Mouse (Mus musculus): ENCODE data around the gene Dab2ip. TPM values are rescaled to one million over a fixed set of nuclear protein-coding genes. Genes with fewer than 3 reads are reported as not detected.

The Dab2ip gene
- total RNA-seq, 4 experiments from 2014 or later: 108 to 124 (median 115) TPM

DNA sequence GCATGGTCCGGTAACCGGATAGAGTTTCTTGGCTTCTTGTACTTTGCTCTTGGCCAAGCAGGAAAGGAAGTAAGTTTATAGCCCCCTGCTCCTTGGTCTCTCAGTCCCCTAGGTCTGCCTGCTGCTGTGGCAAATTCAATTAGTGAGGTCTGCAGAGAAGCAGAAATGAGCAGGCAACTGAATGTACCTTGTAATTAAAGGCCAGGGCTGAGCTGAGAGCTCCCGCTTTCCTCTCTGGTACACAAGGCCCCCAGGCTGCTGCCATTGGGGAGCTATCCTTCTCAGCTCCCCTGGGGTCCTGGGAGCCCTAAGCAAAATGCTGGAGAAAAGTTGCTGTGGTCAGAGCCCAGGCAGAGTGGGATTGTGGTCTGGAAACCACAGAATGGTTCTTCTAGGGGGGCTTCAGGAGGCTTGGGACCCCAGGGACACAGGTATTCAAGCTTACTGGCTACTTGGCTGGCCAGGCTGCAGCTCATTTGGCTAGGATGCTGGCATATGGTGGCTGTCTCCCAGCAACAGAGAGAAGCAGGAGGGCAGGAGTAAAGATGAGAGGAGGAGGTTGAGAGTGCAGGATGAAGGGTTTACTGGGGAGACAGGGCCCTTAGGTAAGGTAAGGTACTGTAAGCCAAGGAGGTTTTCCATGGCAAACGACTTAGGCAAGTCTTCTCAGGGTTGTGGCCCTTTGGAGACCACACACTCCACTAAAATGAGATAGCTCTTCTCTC lies 922 bp downstream of the Dab2ip start:
- DNase-seq (ENCODE audit: low spot score in 2 of 2): no peak

DNA sequence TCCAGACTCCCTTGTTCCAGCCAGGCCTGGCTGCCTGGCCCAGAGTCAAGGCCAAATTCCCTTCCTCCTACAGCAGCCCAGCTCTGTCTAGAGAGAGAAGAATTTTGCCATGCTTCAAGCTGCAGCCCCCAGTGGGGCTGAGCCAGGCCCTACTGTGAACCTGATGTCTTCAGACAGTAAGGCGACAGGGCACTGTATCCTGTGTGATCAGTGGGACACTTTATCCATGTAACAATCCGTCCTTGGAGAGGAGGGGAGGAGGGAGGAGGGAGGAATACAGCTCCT lies 1.4 kb downstream of the Dab2ip start:
- no peak for DNase-seq (ENCODE audit: low spot score in 2 of 2)

DNA sequence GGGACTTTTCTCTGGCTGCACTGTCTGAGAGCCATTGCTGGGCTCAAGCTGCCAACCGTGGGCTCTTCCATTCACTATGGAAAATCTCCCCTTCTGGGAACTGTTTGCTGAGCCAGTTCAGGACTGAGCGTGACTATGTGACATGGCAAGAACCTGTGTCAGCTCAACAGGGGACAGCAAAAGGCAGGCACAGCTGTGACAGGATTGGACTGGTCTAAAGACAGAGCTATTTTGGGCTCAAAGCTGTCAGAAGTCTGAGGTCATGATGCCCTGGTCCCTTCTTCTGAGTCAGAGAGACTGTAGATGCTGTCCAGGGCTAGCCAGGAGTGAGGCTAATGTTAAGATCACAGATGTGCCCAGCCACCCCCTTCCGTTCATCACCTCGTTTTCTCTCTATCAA lies 5.7 kb downstream of the Dab2ip start:
- DNase-seq (ENCODE audit: low spot score in 2 of 2): no peak

DNA sequence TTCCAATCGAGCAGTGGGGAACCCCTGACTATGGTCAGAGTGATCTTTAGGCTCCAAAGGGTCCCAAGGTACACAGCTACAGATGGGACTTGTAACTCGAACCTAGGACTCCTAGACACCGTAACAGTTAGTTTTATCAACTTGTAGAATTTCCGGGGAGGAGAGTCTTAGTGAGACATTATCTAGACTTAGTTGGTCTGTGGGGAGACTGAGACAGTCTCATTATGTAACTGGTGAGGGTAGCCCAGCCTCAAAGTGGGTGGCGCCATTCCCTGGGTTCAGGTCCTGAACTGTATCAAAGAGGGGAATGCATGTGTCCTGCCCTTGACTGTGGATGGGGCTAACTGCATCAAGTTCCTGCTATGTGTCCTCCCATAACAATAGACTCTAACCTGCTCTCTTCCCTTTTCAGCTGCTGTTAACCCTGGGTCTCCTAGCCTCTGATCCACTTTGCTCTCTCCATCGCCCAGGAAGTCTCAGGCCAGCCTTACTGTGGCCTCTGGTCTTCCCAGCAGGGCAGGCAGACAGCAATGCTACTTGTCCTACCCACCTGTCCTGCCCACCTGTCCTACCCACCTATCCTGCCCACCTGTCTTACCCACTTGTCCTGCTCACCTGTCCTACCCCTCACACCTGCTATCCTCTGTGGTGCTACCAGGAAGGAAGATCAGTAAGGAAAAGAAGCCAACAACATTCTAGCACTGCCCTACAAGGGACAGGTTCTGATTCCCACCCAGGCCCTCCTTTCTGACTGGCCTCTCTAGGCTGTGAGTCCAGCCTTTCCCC lies 7.2 kb downstream of the Dab2ip start:
- no peak for DNase-seq (ENCODE audit: low spot score in 2 of 2)

DNA sequence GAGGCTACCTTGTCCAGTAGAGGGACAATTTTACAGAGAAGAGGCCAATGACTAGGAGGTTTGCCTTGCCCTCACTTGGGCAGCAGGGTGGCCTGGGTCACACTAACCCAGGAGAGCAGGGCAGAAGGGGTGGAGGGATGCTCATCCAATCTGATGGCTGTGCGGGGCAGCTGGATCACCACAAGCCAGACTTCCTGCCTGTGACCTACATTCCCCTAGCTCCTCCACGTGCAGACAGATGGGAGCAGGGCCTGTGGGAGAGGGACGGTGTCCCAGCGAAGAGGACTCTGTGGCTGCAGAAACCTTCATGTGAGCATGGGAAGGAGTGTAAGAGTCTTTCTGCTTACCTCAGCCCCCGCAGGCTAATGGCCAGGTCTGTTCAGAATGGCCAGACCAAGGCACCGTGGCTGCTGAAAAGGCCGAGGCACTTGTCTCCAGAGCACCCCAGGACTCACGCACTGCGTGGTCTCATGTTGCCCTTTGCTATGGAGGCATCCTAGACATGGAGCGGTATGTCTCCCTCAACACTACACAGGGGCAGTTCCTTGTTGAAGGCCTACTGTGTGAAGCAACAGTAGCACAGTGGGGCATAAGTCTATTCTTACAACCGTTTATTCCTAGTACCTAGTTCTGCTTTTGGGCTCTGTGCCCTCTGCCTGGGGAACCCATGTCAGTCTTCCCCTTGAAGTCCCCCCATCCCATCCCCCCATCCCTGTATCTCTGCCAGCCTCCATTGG lies 9.1 kb downstream of the Dab2ip start:
- no peak for DNase-seq (ENCODE audit: low spot score in 2 of 2)

DNA sequence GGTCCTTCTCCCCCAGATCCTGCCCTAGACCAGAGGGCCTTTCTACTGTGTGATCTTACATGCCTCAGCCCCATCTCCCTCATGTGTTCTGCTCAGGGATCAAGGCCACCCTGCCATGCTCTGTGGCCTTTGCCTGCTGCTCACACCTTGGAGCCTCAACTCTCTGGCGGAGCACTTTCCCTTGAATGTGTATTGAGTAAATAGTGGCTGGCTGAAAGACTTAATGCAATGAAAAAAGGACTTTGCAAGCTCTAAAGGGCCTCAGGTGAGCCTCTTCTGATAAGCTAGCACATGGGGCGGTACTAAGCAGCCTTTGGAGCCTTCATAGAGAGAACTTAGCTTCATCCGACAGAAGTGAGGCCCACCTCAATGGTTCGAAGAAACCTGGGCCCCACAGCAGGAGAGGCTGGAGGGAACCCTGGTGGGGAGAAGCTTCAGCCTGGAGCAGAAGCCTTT lies 9.7 kb downstream of the Dab2ip start:
- no peak for DNase-seq (ENCODE audit: low spot score in 2 of 2)

DNA sequence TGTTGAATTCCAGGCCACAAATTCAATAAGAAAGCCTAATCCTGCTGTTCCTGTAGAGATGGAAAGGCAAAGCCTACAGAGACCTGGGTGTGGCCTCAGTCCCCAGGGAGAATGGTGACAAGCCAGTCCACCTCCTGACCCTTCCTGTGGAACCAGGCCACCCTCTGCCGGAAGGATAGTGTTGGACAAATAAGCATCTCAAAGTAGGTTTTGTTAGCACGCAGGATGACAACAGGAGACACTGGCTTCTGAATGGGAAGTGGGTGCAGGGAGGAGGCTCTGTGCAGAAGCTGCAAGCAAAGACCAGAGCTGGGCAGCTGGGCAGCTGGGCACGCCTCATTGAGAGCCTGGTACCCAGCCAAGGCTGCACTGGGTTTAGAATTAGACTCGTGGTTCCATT lies 12.7 kb downstream of the Dab2ip start:
- no peak for DNase-seq (ENCODE audit: low spot score in 2 of 2)

DNA sequence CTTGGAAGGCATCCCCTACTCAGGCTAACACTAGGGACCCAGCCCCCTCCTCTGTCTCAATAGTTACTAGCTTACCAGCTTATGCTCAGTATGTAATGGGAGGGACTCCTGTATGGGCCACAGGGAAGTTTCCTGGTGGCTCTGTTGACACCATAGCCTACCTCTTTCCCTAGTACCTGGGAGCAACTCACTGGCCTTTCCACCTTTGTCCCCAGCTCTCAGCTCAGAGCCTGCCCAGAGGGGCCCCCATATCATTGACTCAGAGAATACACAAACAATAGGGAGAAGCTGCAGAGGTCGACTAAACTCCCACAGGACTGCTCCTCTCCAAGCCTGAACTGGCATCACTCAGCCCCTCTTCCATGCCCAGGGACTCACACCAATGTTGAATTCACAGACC lies 16.6 kb downstream of the Dab2ip start:
- DNase-seq (ENCODE audit: low spot score in 2 of 2): no peak

DNA sequence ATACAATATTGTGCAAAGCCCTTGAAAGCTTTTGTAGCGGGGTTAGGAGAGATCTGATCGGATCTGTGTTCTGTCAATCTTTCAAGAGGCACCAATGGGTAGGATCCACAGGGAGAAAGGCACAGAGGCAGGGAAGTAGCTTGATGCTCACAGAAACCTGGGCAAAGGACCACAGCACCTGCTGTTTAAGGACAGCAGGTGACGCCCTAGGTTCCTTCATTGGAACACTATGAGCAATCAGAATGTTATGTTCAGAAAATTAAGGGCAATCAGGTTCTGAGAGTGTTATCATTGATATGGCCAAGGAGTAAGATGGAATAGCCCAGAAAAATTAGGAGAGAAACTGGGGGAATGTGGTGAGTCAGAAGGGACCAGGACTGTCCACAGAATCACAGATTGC lies 18.6 kb downstream of the Dab2ip start:
- no peak for DNase-seq (ENCODE audit: low spot score in 2 of 2)

DNA sequence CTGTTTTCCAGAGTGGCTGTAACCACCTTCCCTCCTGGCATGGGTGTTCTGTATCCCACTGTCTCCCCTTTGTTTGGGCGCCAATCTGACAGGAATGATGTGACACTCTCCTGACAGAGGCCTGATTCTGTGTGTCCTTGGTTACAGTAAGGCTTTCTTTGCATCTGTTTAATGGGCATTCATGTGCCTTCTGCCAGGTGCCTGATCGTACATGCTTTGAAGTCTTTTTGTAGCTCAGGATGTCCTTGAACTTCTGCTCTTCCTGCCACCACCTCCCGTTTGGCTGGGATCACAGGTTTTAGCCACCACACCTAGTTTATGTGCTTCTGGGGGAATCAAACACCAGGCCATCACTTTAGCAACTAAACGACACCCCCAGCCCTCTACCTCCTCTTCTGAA lies 22.0 kb downstream of the Dab2ip start:
- no peak for DNase-seq (ENCODE audit: low spot score in 2 of 2)

DNA sequence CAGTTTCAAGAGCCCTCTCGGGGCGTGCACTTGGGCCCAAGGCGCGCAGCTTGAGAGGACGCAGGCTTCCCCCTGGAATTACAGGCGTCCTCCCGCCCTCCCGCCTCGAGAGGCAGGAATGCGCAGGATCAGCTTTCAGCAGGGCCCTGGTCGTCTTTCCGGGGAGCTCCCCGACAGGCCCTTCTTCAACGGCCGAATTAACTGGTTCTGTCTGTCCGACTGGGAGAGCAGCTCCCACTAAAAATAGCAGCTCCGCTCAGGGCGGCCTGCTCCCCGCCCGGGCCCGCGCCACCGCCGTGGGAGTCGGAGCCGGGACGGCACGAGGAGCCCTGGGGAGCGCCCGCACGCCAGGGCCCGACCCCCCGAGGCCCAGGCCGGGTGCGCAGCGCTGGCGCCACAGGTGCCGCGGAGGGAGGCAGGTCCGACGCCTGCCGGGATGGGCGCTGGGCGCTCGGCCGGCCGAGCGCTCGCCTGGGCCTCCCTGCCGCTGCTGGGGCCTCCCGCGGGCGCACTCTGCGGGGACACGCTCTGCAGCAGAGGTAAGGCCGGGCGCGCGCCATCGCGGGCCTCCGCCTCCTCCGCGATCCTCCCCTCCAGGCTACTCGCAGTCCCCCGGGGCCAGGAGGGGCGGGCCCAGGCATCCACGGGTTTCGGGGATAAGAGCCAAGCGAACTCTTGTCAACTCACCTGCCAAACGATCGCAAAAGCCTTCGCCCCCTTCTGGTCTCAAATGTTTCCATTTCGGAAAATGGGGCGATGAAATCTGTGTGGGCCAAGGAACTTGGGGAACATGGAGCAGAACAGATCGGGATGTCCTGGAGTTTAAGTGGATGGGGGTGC lies 23.7 kb downstream of the Dab2ip start:
- no peak for DNase-seq (ENCODE audit: low spot score in 2 of 2)

DNA sequence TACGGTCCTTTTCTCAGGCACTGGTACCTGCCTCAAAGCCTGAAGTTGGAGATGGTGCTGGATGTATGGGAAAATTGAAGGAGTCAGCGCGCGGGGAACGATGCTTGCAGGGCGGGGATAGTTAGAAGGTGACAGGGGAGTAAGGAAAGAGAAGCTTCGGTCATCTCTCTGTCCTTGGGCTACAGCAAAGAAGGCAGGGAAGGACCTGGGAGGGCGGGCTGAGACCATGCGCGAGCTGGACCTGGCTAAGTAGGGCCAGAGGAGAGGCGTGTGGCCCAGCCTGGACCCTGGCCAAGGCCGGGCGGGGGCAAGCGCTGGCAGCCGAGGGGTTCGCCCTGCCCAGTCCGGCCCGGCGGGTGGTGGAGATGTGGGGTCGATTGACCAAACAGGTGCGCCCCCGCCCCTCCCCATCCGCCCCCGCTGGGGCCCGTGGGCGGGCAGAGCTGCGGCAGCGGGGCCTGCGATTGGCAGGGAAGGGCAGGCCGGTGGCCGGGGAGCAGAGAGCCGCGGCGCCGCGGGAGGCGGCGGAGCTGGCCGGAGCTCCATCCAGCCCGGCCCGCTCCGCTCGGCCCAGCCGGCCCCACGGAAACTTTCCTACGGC lies 24.4 kb downstream of the Dab2ip start:
- peak in 1 of 2 experiments; percentile 62 for DNase-seq (ENCODE audit: low spot score in 2 of 2)

DNA sequence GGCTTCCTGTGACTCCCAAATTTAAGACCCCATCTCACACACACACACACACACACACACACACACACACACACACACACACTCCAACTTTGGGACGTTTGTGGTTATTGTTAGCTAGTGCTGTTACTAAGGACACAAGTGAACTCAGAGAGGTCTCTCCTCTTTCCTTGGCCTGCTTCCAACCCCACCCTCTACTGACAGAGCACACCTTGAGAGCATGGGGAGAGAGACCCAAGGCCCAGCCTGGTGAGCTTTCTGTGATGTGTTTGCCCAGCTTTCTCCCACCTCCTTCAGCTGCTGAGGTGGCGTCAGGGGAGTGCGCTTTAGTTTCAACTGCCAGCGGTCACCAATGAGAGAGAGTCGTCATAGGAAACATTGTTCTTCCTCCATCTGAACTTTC lies 25.3 kb downstream of the Dab2ip start:
- no peak for DNase-seq (ENCODE audit: low spot score in 2 of 2)

DNA sequence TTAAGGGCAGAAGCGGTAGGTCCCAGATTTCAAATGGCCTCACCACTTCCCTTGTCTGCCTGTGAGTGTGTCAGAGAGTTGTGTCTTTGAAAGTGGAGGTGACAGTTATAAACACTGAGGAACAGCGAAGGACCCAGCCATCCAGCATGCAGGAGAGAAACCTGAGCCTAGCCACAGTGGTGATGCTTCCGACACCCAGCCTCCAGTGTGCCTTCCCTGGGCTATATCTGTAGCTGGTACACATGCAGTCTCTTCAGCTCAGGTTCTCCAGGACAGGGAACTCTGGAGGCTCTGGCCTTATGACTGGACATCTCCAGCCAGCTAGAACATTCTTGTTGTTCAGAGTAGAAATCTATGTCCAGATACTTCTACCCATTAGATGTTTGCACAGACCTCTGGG lies 25.9 kb downstream of the Dab2ip start:
- no peak for DNase-seq (ENCODE audit: low spot score in 2 of 2)

DNA sequence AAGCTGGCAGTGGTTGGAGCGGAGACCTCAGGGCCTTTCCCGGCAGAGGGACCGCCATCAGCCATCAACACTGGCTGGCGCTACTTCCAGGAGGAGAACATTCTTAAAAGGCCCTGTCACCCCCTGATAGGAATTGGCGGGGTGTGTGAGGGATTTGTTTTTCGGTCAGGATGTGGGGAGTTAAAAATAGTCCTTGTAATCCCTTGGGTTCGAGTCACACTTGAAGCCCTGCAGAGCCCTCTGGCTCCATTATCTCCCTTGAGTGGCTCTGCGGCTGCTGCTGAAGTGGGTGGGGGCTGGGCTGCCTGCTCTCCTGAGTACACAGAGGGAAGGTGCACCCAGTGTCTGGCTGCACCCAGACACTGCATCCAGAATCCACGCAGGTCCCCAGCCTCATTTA lies 30.3 kb downstream of the Dab2ip start:
- no peak for DNase-seq (ENCODE audit: low spot score in 2 of 2)

DNA sequence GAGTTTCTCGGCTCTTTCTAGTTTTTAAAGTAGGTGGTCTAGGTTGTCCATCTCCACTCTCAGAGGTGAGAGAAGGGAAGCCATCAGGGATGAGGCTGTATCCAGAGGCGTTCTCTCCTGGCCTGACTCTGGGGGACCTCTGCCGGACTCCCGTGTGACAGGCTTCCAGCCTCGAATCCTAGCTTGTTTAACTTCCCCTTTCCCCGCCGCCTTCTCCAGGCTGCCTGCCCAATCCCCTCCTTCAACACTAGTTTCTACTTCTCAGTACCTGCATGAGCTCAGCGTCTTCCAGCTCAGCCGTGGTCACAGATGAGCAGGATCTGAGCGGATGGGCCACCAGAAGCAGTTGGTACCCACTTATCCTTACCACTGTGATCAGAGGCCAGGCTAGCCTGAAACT lies 31.3 kb downstream of the Dab2ip start:
- no peak for DNase-seq (ENCODE audit: low spot score in 2 of 2)

DNA sequence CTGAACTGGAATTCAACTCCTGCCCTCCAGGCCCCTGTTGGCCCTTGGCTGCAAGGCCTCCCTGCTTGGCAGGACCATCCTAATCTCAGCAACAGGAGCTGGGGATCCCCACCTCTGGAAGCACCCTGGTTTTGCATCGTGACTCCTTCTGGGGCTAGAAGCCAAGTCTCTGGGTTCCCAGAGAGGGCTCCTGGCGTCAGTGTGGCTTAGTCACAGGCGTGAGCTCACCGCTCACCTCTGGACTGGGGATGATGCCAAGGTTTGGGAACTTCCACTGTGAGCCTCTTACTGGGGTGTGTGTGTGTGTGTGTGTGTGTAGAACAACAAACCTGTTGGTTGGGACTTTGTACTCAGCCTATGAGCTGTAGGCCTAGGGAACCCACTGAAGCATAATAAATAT lies 31.7 kb downstream of the Dab2ip start:
- no peak for DNase-seq (ENCODE audit: low spot score in 2 of 2)

DNA sequence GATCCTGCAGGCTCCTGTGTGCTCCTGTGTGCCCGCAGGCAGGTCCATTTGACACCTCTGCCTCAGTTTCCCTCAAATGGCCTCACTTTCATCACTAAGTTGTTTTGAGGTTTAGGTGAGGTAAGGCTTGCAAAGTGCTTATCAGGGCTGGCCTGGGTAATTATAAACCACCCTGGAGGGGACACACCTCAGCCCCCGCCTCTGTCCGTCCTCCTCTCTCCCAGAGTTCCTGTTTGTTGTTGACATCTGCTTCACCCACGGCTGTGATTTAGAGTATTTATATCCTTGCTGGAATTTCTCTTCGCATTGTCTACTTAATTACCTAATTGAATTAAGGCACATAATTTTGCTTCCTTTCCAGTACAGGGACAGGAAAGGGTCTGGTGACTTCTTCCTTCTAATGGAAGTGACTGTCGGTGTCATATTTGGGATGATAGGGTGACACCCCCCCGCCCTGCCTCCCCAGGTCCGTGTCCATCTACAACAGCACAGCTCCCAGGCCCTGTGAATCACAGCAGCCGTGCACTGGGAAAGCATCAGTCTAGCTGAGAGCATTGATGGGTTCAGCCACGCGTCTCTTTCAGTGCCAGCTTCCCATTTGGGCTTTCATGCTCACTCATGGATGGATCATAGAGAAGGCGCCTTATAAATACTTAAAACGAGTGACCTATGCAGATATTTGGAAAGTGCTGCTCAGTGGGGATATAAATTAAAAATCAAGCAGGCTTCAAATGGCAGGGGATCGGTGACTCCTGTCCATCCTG lies 34.1 kb downstream of the Dab2ip start:
- DNase-seq (ENCODE audit: low spot score in 2 of 2): no peak

DNA sequence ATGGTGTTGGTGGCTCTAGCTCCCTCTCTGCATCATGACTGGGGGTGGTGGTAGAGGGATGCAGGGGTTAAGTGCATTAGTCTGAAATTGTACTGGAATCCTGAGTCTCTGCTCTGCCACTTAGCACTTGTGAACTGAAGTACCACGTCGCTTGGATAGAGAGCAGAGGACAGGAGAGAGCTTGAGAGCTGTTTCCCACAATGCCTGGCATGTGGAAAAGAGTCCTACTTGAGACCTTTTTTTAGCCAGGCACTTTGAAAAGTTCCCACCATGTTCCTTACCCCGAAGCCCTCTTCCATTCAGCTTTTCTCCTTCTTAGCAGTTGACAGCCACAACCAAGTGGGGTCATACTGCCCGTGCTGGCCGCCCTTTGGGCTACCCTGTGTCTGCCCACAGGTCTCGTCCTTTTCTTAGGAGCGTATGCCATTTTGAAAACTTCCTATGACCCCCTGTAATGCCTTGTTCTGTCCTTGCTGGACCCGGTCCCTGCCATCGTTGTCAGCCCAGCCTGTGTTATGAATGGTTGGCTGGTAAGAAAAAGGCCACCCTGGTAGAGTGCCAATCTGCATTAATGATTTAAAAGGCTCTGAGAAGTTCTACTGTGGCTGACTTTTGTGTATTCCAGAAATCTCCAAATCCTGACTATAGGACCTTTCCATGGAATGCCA lies 34.8 kb downstream of the Dab2ip start:
- DNase-seq (ENCODE audit: low spot score in 2 of 2): no peak

DNA sequence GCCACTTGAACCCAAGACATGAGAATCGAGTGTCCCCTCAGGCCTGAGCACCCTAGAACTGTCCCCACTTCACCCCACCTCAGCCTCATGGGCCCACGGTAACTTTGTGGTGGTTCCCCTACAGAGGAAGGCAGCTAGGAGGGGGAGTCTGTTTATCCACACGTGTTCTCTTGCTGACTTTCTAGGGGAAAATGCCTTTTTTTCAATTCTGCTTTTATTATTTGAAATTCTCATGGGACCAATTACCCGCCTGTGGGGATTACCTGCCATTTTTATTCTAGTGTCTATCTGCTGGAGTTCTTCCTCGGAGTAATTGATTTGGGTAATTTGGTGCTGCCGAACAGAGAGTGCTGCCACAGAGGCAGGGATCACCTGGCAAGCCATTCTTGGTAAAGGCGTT lies 35.8 kb downstream of the Dab2ip start:
- DNase-seq (ENCODE audit: low spot score in 2 of 2): no peak

Measured in left cerebral cortex, adult 8-10 months (tissue).